Mouse (Mus musculus) retina, postnatal 7 days (tissue): ENCODE results near the gene Lrig2.

Experiments
- DNase-seq: peaks from one replicate; pipeline ENCODE4 v3.0.0-alpha.2; 2012; ENCODE audit warnings: low read depth, low spot score

Lrig2 gene

DNA sequence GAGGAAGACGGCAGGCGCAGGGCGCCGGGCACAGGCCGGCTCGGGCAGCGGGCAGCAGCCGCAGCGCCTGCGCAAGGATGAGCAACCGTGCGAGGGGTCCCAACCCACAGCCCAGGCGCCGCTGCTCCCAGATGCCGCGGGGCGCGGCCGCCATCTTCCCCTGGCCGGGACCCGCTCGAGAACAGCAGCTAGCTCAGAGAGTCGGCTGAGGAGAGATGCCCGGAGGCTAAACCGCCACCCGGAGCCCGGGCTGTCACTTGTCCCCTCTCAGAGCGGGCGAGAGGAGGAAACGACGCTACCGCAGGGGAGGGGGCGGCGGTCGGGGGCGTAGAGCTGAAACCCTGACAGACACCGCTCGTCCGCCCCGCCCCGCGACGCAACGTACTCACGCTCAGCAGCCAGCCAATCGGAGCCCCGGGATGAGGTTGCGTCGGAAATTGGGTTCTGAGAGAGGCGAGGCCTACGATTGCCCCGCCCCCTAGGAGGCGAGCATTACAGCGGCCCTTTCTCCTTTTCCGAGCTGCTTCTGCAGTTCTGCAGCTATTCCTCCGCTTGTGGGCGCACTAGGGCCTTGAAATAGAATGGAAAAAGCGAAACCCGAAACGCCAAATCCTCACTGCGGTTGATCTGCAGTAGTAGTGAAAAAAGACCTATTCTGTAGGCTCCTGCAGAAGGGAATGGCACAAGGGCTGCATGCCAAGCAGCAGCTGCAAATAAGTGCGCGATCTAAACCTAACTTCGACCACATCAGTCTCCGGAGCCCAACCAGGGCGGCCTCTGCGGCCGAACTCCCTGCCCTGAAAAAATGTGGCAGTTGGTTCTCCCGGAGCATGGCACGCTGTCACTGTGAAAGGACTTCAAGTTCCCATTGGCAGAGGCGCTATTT lies at the start of gene Lrig2:
TSS of gene Lrig2 (minus strand) at position 381 of the 886 bp plus-strand sequence.
- DNase-seq, result peak; percentile 98

DNA sequence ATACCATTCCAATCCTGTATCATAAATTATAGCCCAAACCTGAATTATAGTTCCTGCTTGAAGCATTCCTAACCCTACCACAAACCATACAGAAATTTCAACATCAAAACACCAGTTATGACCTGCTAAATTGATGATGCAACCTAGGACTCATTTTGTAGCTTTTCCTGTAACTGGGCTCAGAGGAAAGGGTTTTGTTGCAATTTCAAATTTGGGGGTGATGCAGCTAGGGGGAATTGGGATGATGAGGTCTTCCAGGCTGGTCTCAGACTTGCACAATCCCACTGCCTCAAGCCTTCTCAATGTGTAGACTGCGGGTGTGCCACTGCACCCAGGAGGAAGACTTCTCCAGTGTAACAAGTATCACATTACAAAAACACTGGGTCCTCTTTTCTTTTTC lies 44.9 kb upstream of the Lrig2 start:
- DNase-seq, result no peak

GRCm38 (mm10) chr3:104550594-104550993 lies 38.9 kb upstream of the Lrig2 start:
- DNase-seq, result no peak

GRCm38 (mm10) chr3:104548367-104549087 lies 36.8 kb upstream of the Lrig2 start:
- no peak for DNase-seq

DNA sequence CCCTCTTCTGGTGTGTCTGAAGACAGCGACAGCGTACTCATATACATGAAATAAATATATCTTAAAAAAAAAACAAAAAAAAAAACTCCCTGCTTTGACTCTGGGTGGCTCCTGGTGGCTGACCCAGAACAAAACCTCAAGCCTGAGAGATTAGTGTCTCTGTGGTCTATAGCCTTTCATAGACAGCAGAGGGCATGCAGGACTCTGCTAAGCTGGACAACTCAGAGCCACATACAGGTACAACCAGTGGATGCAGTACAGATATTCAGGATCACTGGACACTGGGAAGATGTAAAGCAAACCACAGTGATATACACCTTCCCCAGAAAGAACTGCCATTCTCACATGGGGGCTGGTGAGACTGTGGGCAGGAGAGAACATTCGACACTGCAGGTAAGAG lies 32.1 kb upstream of the Lrig2 start:
- no peak for DNase-seq

GRCm38 (mm10) chr3:104542065-104542429 lies 30.3 kb upstream of the Lrig2 start:
- no peak for DNase-seq

DNA sequence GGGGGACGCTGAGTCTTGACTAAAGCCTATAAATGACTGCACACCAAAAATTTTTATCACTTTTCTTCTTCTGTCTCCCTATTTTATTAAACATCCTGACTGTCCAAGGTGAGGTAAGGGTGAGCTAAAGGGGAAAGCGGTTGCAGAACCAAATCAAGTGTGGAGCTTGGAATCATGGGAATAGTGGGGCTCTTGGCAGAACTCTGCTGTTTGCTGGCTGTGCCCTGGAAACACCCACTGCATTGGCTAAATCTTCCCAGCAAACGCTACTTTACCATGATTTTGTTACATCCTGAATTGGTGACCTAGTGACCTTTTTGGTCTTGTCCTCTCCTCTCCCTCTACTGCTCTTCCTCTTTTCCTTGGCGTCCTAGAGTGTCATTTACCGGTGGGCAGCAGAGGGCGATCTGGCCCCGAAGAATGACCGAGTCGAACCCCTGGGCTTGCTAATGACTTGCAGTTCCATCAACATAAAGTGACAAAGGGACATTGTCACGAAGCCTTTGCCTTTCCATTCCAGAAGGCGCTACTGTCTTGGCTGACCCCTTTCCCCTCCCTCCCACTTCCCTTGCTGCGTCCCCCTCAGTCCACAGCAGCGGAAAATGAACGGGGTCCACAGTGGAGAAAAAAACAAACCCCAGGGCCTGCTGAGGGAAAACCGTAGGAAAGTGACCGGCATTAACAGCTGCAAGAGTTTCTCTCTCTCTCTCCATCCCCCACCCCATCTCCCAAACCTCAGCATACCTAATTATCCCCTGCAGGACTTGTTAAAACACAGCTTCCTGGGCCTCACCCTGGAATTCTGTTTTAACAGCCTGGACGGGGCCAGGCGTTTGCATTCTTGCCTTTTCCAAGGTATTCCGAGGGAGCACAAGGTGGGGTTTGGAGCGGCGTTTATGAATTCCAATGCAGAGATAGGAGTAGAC lies 29.7 kb upstream of the Lrig2 start:
- peak; percentile 53 for DNase-seq

- no peak for DNase-seq
These were observed 28.9 kb upstream of the Lrig2 start for GRCm38 (mm10) chr3:104540480-104541138.

DNA sequence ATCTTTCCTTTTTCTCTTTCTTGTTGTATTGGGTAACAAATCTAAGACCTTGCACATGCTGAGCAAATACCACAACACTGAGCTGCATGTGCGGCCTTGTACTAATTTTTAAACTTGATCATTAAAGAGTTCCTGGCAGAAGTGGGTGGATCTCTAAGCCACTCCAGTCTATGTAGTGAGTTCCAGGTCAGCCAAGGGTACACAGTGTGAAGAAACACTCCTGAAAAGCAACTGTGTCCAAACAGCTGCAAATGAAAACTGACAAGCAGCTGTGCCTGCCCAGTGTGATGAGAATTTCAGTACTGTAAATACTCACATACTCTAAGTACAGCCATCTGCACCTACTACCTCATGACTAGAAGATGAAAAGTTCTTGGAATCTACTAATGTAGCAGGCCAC lies 21.5 kb upstream of the Lrig2 start:
- DNase-seq, result no peak

- no peak for DNase-seq
These were observed 14.6 kb upstream of the Lrig2 start for GRCm38 (mm10) chr3:104526115-104526882.

DNA sequence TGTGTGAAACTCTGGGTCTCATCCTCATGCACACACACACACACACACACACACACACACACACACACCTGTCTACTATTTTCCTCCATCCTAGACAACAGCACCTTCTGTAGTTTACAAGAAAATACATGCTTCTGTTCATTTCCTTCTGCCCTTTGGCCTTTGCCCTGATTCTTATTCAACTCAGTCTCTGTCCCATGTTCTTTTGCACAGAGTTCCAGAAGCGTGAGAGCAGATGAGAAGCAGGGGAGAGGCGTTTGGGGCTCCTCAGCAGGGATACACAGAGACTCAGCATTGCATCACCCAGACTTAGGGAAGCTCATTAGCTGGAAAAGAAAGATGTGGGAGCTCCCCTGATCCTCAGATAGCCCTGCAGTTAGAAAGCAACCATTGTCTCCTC lies 13.8 kb upstream of the Lrig2 start:
- DNase-seq, result no peak

- DNase-seq, result no peak
These were observed 13.3 kb upstream of the Lrig2 start for GRCm38 (mm10) chr3:104525029-104525428.

DNA sequence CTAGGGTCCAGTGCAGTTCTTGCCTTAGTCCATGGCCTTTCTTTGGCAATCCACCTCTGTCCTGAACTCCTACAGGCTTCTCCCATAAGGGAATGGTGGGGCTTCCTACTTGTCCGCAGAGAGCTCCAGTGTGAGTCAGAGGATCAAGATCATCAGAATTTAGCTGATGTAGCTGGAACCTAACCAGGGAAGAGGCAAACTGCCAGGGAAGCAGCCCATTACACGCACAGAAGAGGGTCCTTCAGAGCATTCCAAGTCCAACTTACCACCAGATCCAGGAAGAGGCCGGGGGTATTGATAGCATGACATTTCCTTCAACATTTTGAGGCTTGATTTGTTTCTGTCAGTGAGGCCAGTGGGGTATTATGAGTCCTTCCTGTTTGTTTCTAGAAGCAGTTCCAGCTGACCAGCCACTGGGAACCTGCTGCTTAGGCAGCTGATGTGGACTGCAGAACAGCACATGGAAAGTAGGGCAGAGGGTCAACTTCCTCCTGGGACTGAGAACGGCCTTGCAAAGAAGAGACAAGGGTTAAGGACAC lies 11.7 kb upstream of the Lrig2 start:
- DNase-seq, result no peak

DNA sequence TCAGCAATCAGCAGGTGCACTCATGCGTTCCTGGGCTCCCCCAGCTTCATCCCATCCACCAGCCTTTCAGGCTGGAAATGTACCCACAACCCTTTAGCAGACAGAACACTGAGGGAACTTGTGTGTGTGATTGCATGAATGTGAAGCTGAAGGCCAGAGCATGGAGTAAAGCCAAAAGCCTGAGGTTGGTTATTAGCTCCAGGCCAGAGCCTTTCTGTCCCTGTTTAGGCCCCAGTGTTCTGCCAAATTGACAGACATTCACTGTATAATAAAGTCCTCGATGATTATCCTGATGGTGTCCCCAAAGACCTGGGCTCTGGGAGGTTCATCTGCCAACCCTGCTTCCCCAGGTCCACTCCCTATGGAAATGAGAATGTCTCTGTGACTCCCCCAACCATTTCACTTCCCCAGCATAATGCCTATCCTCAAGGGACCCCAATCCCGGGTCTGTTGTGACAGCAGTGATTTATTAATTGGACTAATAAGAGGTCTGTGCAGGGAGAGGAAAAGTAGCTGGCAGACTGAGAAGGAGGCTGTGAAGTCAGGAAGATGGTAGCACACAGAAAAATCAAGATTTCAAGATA lies 9.7 kb upstream of the Lrig2 start:
- DNase-seq, result no peak

DNA sequence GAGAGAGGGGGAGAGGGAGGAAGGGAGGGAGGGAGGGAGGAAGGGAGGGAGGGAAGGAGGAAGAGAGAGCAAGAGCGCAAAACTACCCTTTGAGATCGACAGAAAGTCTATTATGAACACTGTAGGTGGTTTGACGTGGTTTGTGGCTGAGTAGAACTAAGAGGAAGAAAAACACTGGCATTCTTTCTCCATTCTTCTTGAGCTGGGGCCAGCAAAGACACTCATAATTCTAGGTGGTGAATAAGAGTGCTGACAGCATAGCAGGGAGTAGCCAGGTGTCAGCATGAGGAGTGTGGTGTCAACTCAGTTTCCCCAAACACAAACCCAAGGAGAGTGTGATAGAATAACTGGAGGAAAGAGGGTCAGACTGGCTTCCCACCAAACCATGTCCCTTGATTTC lies 8.8 kb upstream of the Lrig2 start:
- no peak for DNase-seq

- DNase-seq, result no peak
These were observed 7.2 kb upstream of the Lrig2 start for GRCm38 (mm10) chr3:104518931-104519330.

DNA sequence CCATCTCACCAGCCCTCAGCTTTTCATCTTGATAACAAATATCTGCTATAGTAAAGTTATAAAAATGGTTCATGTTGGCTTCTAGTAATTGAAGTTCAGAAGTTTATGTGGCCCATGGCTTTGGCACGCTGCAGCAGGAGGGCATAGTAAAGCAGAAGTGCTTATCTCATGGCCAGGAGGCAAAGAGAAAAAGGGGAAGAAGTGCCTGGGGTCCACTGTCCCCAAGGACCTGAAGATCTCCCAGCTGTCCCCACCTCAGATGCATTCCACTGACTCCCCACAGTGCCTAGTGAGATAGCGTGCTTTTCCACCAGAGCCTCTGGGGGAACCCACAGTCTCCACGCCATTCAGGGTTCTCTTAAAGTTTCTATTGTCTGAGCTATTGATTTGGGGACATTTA lies 6.7 kb upstream of the Lrig2 start:
- no peak for DNase-seq

DNA sequence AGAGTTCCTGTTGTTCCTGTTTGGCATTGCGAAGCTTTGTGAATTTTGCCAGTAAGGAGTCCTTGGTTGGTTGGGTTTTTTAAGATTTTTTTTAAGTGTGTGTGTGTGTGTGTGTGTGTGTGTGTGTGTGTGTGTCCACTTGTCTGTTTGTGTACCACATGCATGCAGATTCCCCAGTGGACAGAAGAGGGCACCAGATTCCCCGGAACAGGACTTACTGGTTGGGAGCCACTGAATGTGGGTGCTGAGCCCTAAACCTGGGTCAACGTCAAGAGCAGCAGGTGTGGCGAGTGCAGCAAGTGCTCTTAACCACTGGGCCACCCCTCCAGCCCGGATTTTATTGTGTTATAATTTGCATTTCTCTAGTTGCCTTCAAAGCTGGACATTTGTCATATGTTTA lies 5.4 kb upstream of the Lrig2 start:
- DNase-seq, result no peak

- no peak for DNase-seq
These were observed 2.8 kb upstream of the Lrig2 start for GRCm38 (mm10) chr3:104514510-104514909.

GRCm38 (mm10) chr3:104512424-104512748 lies 668 bp upstream of the Lrig2 start:
- DNase-seq, result no peak
